Mouse (Mus musculus) liver, embryonic 12.5 days (tissue): ENCODE measurements around the gene Acot7. TPM values are rescaled to one million over a fixed set of nuclear protein-coding genes. Genes with fewer than 3 reads are reported as not detected.

Source experiments
- ATAC-seq: fragments of 200-750 bp; cut with Nextera tagmentation; 2 replicates; pipeline ENCODE4 v1.8.0; 2017; ENCODE audit warnings: moderate number of reproducible peaks, mild to moderate bottlenecking, moderate library complexity
- H3K27ac ChIP-seq: fragments of 300-500 bp; sonication (generic); 2 replicates; pipeline ENCODE4 v1.5.1; 2016; ENCODE audit warnings: mild to moderate bottlenecking
- H3K27me3 ChIP-seq: fragments of 300-500 bp; sonication (generic); replicated peaks from 2 replicates; pipeline ENCODE4 v1.6.1; 2016; ENCODE audit warnings: mild to moderate bottlenecking, moderate library complexity
- H3K36me3 ChIP-seq: fragments of 300-500 bp; sonication (generic); 2 replicates; pipeline ENCODE4 v1.6.1; 2016; ENCODE audit warnings: mild to moderate bottlenecking, moderate library complexity
- H3K4me1 ChIP-seq: fragments of 300-500 bp; sonication (generic); 2 replicates; pipeline ENCODE4 v1.6.1; 2016
- H3K4me2 ChIP-seq: fragments of 300-500 bp; sonication (generic); 2 replicates; pipeline ENCODE4 v1.6.1; 2016; ENCODE audit warnings: mild to moderate bottlenecking, moderate library complexity
- H3K4me3 ChIP-seq: fragments of 300-500 bp; sonication (generic); 2 replicates; pipeline ENCODE4 v1.5.1; 2016; ENCODE audit warnings: mild to moderate bottlenecking, moderate library complexity
- H3K9ac ChIP-seq: fragments of 300-500 bp; sonication (generic); 2 replicates; pipeline ENCODE4 v1.6.1; 2016; ENCODE audit warnings: mild to moderate bottlenecking, moderate library complexity
- H3K9me3 ChIP-seq: fragments of 300-500 bp; sonication (generic); replicated peaks from 2 replicates; pipeline ENCODE4 v1.6.1; 2016; ENCODE audit warnings: mild to moderate bottlenecking, moderate library complexity
- WGBS: fragments of 180-500 bp; shearing (Covaris S2); methylation state at CpG from one replicate; pipeline ENCODE4 v1.1.7; 2016; ENCODE audit not compliant: insufficient replicate concordance; 5-methylcytosine and 5-hydroxymethylcytosine counted together
- polyA plus RNA-seq: library from polyadenylated mRNA; unstranded; fragments of >200 nt; fragmentation: Nextera tagmentation; extraction: Ambion mirVana; gene quantifications from 2 replicates; pipeline ENCODE4 v1.2.1, GENCODE M21; 2016

The Acot7 gene
- polyA plus RNA-seq, 1 experiment from 2014 or later: 36.2 TPM

DNA sequence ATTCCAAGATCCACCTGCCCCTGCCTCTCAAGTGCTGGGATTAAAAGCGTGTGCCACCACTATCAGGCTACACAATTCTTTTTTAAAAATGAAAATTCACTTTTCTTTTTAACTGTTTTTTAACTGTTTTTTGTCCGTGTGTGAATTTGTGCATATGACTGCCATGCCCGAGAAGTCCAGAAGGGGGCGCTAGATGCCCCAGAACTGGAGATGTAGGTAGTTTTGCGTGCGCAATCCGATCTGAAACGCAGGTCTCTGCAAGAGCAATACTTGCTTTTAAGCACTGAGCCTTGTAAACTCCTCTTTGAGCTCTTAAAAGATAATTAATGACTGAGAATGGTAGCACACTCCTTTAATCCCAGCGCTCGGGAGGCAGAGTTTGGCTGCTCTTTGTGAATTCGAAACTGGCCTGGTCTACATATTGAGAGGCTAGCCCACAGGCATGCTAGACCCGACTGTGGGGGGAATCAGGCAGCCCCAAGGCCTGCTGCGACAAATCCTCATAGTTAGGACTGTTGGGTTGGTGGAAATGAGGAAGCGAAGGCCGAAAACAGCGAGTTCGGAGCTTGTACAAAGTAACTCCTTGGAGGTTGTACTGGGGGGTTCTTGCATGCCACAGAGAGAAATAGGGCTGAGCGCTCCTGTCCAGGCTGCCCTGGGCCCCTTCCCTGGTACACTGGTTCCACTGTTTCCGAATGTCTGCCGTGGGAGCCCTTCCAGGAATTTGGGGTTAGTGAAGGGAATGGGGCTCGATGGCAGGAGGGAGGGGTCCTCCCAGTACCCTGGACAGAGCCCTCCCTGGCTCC lies 20.0 kb upstream of the Acot7 start:
- no peaks in the 10 kb centered on the region for H3K9me3 ChIP-seq
- H3K9ac ChIP-seq: peak overlapping the region; percentile 44
- WGBS: 11% methylated on average over 21 of the region's 21 CpGs
- ATAC-seq: no peak
- H3K4me3 ChIP-seq: peak overlapping the region; percentile 48
- H3K36me3 ChIP-seq: no peaks in the 10 kb centered on the region
- peaks cover 38% of the 10 kb centered on the region for H3K4me1 ChIP-seq
- peak overlapping the region; percentile 72 for H3K4me2 ChIP-seq
- no peak overlapping the region for H3K27ac ChIP-seq
- H3K27me3 ChIP-seq: peaks cover 89% of the 10 kb centered on the region

DNA sequence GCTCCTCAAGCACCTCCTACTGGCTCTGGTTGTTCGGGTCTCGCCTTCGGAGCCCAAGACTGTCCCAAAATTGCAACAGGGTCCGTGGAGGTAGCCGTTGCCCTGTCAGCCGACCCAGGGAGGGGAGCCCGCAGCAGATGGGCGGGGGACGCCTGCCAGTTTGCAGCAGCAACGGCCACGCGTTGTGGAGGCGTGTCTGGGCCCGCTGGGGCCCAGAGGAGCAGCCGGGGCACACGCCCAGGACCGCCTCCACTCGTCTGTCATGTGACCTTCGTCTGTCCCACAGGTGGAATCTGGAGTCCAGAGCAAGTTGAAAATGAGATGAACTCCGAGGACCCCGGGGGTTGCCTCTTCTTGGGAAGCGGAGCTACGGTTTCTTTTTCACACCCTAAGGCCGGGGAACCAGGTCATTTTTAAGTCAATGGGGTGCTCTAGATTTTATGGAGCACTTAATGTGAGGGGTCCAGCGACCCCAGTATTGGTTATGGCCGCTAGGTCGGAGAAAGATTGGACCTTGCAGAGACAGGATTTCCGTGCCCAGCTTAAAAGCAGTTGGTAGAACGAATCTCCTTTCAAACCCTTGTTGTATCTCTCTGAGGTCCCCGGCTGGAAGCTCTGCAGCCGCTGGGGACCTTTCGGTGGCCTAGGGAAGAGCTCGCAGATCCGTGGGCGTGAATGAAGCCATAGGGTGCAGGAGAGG lies 19.2 kb upstream of the Acot7 start, which contains the start of gene Hes2:
Hes2 (plus strand) TSS at position 283 of the 700 bp plus-strand sequence.
- peak; percentile 34; the same call in 1 of the 2 replicates for ATAC-seq
- H3K36me3 ChIP-seq: no peaks in the 10 kb centered on the region
- peak within 1 kb of the TSS; percentile 44 for H3K9ac ChIP-seq
- H3K4me1 ChIP-seq: peaks cover 30% of the 10 kb centered on the region
- H3K4me3 ChIP-seq: peak within 1 kb of the TSS; percentile 48
- H3K9me3 ChIP-seq: no peaks in the 10 kb centered on the region
- peaks cover 83% of the 10 kb centered on the region for H3K27me3 ChIP-seq
- 4% methylated on average over 35 of the region's 35 CpGs for WGBS
- peak within 1 kb of the TSS; percentile 72 for H3K4me2 ChIP-seq
- no peak within 1 kb of the TSS for H3K27ac ChIP-seq

DNA sequence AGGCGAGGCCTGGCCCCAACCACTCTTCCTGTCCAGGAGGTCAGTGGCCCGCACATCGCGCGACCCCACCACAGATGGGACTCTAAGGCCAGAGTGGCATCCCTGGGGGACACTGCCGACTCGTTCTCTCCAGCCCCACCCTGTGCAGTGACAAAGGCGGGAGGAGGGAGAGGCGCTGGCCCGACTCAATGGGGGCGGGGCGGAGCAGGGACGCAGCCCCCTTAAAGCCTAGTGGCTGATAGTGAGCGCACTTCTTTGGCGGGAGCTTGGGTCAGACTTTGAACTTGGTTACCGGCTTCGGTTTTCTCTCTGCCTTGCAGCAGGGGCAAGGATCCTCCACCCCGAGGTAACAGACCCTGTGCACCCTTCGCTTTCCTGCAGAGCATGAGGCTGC lies 18.7 kb upstream of the Acot7 start:
- ATAC-seq: no peak; the same call in 1 of the 2 replicates
- peak overlapping the region; percentile 48 for H3K4me3 ChIP-seq
- peaks cover 25% of the 10 kb centered on the region for H3K4me1 ChIP-seq
- no peak overlapping the region for H3K9ac ChIP-seq
- no peak overlapping the region for H3K27ac ChIP-seq
- H3K4me2 ChIP-seq: peak overlapping the region; percentile 72
- H3K9me3 ChIP-seq: no peaks in the 10 kb centered on the region
- 3% methylated on average over 19 of the region's 19 CpGs for WGBS
- H3K27me3 ChIP-seq: peaks cover 84% of the 10 kb centered on the region
- H3K36me3 ChIP-seq: no peaks in the 10 kb centered on the region

DNA sequence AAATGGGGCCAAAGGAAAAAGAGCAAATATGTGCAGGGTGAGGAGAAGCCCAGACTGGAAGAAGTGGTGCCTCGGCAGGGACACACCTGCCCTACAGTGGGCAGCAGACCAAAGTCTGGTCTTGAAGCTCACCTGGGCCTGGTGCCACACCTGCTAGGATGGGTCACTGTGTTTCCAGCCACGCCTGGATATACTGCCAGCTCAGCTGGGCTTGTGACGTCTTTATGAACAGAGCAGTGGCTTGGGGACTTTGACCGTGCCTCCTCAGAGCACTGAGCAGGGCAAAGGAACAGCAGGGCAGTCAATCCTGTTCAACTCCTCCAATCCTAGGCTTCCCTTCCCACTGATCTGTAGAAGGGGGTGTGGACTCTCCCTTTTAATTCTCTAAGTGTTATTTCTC lies 17.2 kb upstream of the Acot7 start:
- ATAC-seq: no peak

DNA sequence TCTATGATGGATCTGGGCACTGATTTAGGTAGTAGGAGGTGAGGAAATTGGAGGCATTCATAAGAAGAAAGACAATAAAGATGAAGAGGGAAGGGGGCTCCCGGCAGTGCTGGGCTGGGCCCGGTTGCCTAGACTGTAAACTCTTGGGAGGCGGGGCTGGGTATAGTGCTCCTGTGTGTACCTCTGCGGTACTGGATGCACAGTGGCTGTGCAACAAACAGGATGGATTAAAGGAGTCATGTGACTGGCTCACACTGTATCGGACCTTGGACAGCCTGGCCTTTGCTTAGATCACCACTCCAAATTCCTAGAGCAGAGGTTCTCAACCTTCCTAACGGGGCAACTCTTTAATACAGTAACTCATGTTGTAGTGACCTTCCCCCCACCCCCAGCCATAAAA lies 16.3 kb upstream of the Acot7 start:
- Histone ChIP-seq H3K4me2 (no peak overlapping the region), H3K4me1 (peaks cover 28% of the 10 kb centered on the region), H3K36me3 (no peaks in the 10 kb centered on the region), H3K27ac (no peak overlapping the region), H3K4me3 (no peak overlapping the region), H3K27me3 (peaks cover 86% of the 10 kb centered on the region), H3K9ac (no peak overlapping the region), H3K9me3 (no peaks in the 10 kb centered on the region)
- no peak for ATAC-seq
- WGBS: 66% methylated on average over 6 of the region's 6 CpGs

More for the DNA sequence above, 17.2 kb upstream of the Acot7 start:
- Histone ChIP-seq H3K9me3 (no peaks in the 10 kb centered on the region), H3K27me3 (peaks cover 85% of the 10 kb centered on the region), H3K4me2 (no peak overlapping the region), H3K9ac (no peak overlapping the region), H3K27ac (no peak overlapping the region), H3K4me1 (peaks cover 28% of the 10 kb centered on the region), H3K36me3 (no peaks in the 10 kb centered on the region), H3K4me3 (no peak overlapping the region)
- 28% methylated on average over 4 of the region's 4 CpGs for WGBS

DNA sequence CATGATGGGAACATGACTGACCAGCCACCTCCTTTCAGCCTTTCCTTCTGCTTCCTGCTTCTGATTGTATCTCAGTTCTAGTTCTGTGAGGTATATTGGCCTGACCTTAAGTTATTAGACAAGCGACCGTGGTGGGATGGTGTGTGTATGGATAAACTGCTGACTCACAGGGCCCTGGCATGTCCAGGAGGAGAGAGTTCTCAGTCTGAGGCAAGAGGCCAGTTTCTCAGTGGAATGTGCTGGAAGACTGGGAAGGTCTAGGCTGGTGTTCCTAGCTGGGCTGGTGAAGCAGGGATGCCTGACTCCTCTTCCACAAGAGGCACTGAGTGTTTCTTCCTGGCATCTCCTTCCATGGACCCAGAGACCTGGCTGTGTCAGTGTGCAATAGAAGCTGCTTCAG lies 15.2 kb upstream of the Acot7 start:
- H3K4me1 ChIP-seq: peaks cover 27% of the 10 kb centered on the region
- no peaks in the 10 kb centered on the region for H3K36me3 ChIP-seq
- no peak overlapping the region for H3K27ac ChIP-seq
- WGBS: 67% methylated on average over 2 of the region's 2 CpGs
- no peaks in the 10 kb centered on the region for H3K9me3 ChIP-seq
- H3K4me2 ChIP-seq: no peak overlapping the region
- H3K4me3 ChIP-seq: no peak overlapping the region
- H3K27me3 ChIP-seq: peaks cover 77% of the 10 kb centered on the region
- ATAC-seq: no peak
- H3K9ac ChIP-seq: no peak overlapping the region

DNA sequence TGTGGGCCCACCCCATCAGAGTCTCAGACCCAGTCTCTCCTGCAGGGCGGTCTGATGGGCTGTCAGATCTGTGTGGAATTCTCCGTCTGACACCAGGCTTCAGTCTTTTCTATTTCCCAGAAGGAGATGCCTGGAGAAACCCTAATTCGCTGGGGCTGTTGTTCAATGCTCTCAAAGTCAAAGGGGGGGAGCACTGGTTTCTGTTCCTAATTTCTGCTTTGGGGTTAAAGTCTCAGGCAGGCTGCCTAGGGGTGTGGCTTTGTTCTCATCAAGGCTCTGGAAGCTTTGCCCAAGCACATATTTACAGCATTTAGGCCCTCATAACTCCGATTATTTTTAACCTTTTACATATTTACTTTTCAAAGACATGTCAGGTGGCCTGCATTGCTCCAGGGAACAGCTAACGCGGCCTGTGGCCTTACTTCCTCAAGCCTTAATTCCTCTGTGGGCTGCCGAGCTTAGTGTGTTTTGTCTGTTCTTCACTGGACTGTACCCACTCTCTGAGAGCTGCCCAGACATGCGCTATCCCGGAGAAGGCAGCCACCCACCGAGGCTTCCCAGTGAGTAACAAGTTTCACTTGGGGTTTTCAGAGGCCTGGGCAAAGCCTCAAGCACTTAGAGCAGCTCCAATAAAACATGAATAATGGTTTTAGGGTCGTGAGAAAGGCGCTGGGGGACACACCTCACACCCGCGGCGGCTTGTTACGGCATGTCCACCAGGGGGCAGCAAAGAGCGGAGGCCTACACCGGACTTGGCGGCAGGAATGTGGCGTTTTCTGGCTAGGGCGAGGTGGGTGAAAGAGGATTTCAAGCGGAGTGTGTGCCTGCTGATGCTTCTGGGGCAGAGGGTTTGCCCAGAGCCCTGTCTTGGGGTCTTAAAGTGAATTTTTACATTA lies 12.7 kb upstream of the Acot7 start:
- Histone ChIP-seq H3K9me3 (no peaks in the 10 kb centered on the region), H3K4me1 (peaks cover 5% of the 10 kb centered on the region), H3K4me3 (no peak overlapping the region), H3K27me3 (peaks cover 65% of the 10 kb centered on the region), H3K4me2 (peak overlapping the region; percentile 2; the same call in 1 of the 2 replicates), H3K27ac (no peak overlapping the region), H3K36me3 (no peaks in the 10 kb centered on the region), H3K9ac (no peak overlapping the region)
- no peak for ATAC-seq
- WGBS: 23% methylated on average over 22 of the region's 22 CpGs

DNA sequence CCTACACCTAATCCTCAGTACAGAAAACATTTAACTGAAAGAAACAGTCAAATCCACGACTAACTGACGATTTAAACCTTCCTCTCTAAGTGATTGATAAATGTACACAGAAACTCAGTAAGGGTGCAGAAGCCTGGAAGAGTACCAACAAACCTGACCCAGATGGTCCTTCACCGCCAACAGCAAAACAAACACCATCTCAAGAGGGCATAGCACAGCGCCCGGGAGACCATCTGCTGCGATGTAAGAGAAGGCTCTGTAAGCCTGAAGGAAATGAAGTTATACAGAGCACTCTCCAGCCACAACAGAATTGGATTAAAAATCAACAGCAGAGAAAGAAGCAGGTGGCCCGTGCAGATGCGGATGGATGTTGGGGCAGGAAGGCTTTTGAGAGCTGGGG lies 9.9 kb upstream of the Acot7 start:
- H3K27ac ChIP-seq: no peak overlapping the region
- no peak overlapping the region for H3K4me3 ChIP-seq
- H3K27me3 ChIP-seq: peaks cover 52% of the 10 kb centered on the region
- H3K9me3 ChIP-seq: no peaks in the 10 kb centered on the region
- no peak overlapping the region for H3K9ac ChIP-seq
- no peak overlapping the region for H3K4me2 ChIP-seq
- no peaks in the 10 kb centered on the region for H3K36me3 ChIP-seq
- H3K4me1 ChIP-seq: peaks cover 5% of the 10 kb centered on the region
- ATAC-seq: no peak
- 66% methylated on average over 8 of the region's 8 CpGs for WGBS

DNA sequence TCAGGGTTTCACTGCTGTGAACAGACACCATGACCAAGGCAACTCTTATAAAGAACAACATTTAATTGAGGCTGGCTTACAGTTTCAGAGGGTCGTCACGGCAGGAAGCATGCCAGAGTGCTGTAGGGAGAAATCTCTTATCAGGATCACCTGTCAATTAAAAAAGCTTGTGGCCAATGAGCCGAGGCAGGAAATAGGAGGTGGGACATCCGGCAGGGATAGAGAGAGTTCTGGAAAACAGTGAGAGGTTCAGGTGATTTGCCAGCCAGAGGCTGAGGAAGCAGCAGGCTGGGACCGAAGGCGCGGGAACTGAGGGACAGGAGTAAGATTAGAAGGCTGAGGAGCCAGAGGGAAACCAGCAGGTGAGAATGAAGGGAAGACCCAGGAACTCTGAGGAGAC lies 8.8 kb upstream of the Acot7 start:
- peaks cover 5% of the 10 kb centered on the region for H3K4me1 ChIP-seq
- H3K27me3 ChIP-seq: peaks cover 52% of the 10 kb centered on the region
- ATAC-seq: no peak
- H3K9ac ChIP-seq: no peak overlapping the region
- no peaks in the 10 kb centered on the region for H3K36me3 ChIP-seq
- H3K27ac ChIP-seq: no peak overlapping the region
- H3K4me3 ChIP-seq: no peak overlapping the region
- H3K4me2 ChIP-seq: no peak overlapping the region
- WGBS: 57% methylated on average over 7 of the region's 7 CpGs
- H3K9me3 ChIP-seq: no peaks in the 10 kb centered on the region

DNA sequence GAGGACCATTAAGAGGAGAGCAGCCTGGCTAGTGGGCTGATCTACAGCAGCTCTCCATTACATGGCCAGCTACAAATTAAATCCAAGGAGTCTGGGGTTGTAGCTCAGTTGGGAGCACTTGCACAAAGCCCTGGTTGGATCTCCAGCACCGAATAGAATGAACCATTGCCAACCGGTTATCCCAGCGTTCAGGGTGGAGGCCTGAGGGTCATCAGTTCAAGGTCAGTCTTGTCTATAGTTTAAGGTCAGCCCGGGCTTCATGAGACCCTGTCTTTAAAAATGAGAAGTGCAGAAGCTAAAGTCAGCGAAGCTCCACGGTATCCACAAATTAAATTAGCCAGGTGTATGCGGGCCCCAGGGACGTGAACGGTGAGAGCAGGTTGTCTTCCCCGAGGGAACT lies 7.6 kb upstream of the Acot7 start:
- whole genome bisulfite sequencing: 74% methylated on average over 10 of the region's 10 CpGs
- Histone ChIP-seq H3K36me3 (no peaks in the 10 kb centered on the region), H3K4me1 (peaks cover 5% of the 10 kb centered on the region), H3K4me3 (no peak overlapping the region), H3K27ac (no peak overlapping the region), H3K4me2 (no peak overlapping the region), H3K9me3 (no peaks in the 10 kb centered on the region), H3K27me3 (peaks cover 44% of the 10 kb centered on the region), H3K9ac (no peak overlapping the region)
- no peak for ATAC-seq

DNA sequence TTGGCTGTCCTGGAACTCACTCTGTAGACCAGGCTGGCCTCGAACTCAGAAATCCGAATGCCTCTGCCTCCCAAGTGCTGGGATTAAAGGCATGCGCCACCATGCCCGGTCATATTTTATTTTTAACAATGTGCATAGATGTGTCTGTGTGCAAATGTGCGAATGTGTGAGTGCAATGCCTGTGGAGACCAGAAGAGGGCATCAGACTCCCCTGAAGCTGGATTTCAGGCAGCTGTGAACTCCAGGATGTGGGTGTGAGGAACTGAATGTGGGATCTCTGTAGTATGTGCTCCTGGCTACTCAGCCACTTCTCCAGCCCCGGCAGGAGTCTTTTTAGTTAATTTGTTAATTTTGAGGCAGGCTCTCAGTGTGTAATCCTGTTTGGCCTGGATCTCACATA lies 6.4 kb upstream of the Acot7 start:
- Histone ChIP-seq H3K9me3 (no peaks in the 10 kb centered on the region), H3K4me1 (peaks cover 2% of the 10 kb centered on the region; the same call in 1 of the 2 replicates), H3K4me3 (no peak overlapping the region), H3K9ac (no peak overlapping the region), H3K4me2 (no peak overlapping the region), H3K27ac (no peak overlapping the region), H3K36me3 (no peaks in the 10 kb centered on the region), H3K27me3 (peaks cover 36% of the 10 kb centered on the region)
- WGBS: 74% methylated on average over 6 of the region's 6 CpGs
- no peak for ATAC-seq
